Mouse (Mus musculus) embryonic facial prominence, embryonic 14.5 days (tissue): ENCODE measurements around the gene Mob4. TPM values are rescaled to one million over a fixed set of nuclear protein-coding genes. Genes with fewer than 3 reads are reported as not detected.

ENCODE experiments used
- ATAC-seq: fragments of 200-750 bp; cut with Nextera tagmentation; 2 replicates; pipeline ENCODE4 v1.8.0; 2017; ENCODE audit warnings: low read depth, moderate number of reproducible peaks, moderate TSS enrichment
- DNase-seq: peaks from one replicate; pipeline ENCODE4 v3.0.0-alpha.2; 2015; ENCODE audit warnings: low spot score
- H3K27ac ChIP-seq: fragments of 300-500 bp; sonication (generic); replicated peaks from 2 replicates; pipeline ENCODE4 v1.5.1; 2014; ENCODE audit warnings: low read depth, mild to moderate bottlenecking, low read length, moderate library complexity
- H3K27me3 ChIP-seq: fragments of 300-500 bp; sonication (generic); replicated peaks from 2 replicates; pipeline ENCODE4 v1.6.1; 2014; ENCODE audit warnings: low read length; ENCODE audit not compliant: control insufficient read depth, insufficient read depth
- H3K36me3 ChIP-seq: fragments of 300-500 bp; sonication (generic); 2 replicates; pipeline ENCODE4 v1.6.1; 2014; ENCODE audit warnings: low read length, mixed read lengths; ENCODE audit not compliant: control insufficient read depth, insufficient read depth
- H3K4me1 ChIP-seq: fragments of 300-500 bp; sonication (generic); 2 replicates; pipeline ENCODE4 v1.6.1; 2014; ENCODE audit warnings: antibody characterized with exemption, low read length; ENCODE audit not compliant: control insufficient read depth, insufficient read depth
- H3K4me2 ChIP-seq: fragments of 300-500 bp; sonication (generic); 2 replicates; pipeline ENCODE4 v1.6.1; 2014; ENCODE audit warnings: low read depth, mild to moderate bottlenecking, low read length, moderate library complexity, mixed read lengths
- H3K4me3 ChIP-seq: fragments of 300-500 bp; sonication (generic); 2 replicates; pipeline ENCODE4 v1.5.1; 2014; ENCODE audit warnings: low read depth, mild to moderate bottlenecking, low read length
- H3K9ac ChIP-seq: fragments of 300-500 bp; sonication (generic); 2 replicates; pipeline ENCODE4 v1.6.1; 2014; ENCODE audit warnings: low read depth, mild to moderate bottlenecking, low read length, moderate library complexity, mixed read lengths
- H3K9me3 ChIP-seq: fragments of 300-500 bp; sonication (generic); 2 replicates; pipeline ENCODE4 v1.6.1; 2016; ENCODE audit warnings: low read length; ENCODE audit not compliant: control insufficient read depth
- WGBS: fragments of 180-500 bp; shearing (Covaris S2); extraction: QIAGEN DNeasy Blood & Tissue Kit; methylation state at CpG from one replicate; pipeline ENCODE4 v1.1.7; 2014; 5-methylcytosine and 5-hydroxymethylcytosine counted together
- polyA plus RNA-seq: library from polyadenylated mRNA; unstranded; fragments of >200 nt; fragmentation: Nextera tagmentation; extraction: Ambion mirVana; gene quantifications from 2 replicates; pipeline ENCODE4 v1.2.1, GENCODE M21; 2014

Mob4 gene
- polyA plus RNA-seq, 1 experiment from 2014 or later = 122 TPM

DNA sequence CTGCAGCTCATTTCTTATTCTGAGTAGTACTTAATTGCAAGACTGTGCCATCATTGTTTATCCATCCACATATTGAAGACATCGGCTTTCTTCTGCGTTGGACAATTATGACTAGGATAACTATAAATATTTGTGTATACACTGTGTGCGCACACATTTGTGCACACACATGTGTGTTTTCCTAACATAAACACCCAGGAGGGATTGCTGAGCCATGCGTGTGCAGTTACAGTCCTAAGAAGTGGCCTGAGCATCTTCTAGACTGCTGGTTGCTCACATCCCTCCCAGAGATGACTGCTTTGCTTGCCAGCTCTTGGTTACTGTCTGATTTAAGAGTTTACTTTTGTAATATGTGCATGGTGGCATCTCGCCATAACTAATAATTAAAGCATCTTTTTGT, 51.4 kb downstream of the Mob4 start:
- ATAC-seq (no peak), DNase-seq (peak; percentile 7)
- Histone ChIP-seq H3K4me2 (no peak overlapping the region), H3K4me1 (no peaks in the 10 kb centered on the region), H3K9me3 (peaks cover 13% of the 10 kb centered on the region; the same call in 1 of the 2 replicates), H3K4me3 (no peak overlapping the region), H3K27me3 (no peaks in the 10 kb centered on the region), H3K9ac (no peak overlapping the region), H3K27ac (no peak overlapping the region), H3K36me3 (peaks cover 63% of the 10 kb centered on the region)
- 60% methylated on average over 5 of the region's 5 CpGs for WGBS

- Histone ChIP-seq H3K36me3 (peaks cover 39% of the 10 kb centered on the region), H3K9ac (no peak overlapping the region), H3K9me3 (0 out of 2 replicates have a peak, but pooled peaks cover 5% of the 10 kb centered on the region), H3K4me1 (no peaks in the 10 kb centered on the region), H3K27me3 (no peaks in the 10 kb centered on the region), H3K4me2 (no peak overlapping the region), H3K4me3 (no peak overlapping the region), H3K27ac (no peak overlapping the region)
- WGBS = 83% methylated on average over 6 of the region's 6 CpGs
- ATAC-seq (no peak), DNase-seq (no peak)
These were observed 54.7 kb downstream of the Mob4 start for GRCm38 (mm10) chr1:55185718-55186117.

DNA sequence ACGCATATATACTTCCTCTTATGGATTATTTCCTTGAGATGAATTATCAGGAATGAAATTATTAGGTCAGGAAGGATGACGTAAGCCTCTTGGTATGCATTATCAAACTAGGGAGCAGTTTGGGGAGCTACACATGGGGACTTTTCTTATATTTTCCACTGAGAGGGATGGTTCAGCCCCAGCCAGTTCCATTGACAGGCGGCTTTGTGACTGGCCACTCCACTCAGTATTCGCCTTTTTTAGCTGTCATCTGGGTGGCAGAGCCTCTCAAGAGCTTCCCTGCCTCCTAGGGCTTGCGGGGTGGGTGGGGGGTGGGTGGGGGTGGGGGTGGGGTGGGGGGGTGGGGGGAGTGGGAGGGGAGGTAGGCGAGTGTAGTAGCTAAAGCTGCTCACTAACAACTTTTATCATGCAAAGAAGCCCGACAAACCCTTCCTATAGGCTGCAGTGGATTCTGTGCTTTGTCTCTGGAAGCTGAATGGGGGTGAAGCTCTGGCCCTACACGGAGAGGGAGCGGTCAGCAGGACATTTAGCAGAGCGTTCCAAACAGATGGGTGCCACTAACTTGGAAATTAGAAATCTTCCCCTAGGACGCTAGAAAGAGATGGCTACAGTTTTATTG, 55.7 kb downstream of the Mob4 start:
- Histone ChIP-seq H3K4me1 (no peaks in the 10 kb centered on the region), H3K4me2 (no peak overlapping the region), H3K27me3 (no peaks in the 10 kb centered on the region), H3K9ac (no peak overlapping the region), H3K4me3 (no peak overlapping the region), H3K27ac (no peak overlapping the region), H3K36me3 (peaks cover 33% of the 10 kb centered on the region), H3K9me3 (no peaks in the 10 kb centered on the region)
- no peak for DNase-seq
- 38% methylated on average over 11 of the region's 11 CpGs for WGBS
- ATAC-seq = no peak

GRCm38 (mm10) chr1:55192015-55192414, 61.0 kb downstream of the Mob4 start:
- Histone ChIP-seq H3K4me2 (peak overlapping the region; percentile 44), H3K27ac (peak overlapping the region; percentile 49), H3K4me3 (peak overlapping the region; percentile 20; the same call in 1 of the 2 replicates), H3K36me3 (peaks cover 13% of the 10 kb centered on the region), H3K9me3 (no peaks in the 10 kb centered on the region), H3K27me3 (no peaks in the 10 kb centered on the region), H3K9ac (peak overlapping the region; percentile 5; the same call in 1 of the 2 replicates), H3K4me1 (peaks cover 18% of the 10 kb centered on the region)
- peak; percentile 31 for DNase-seq
- WGBS = 13% methylated on average over 8 of the region's 8 CpGs
- ATAC-seq = peak; percentile 48; the same call in 1 of the 2 replicates

- ATAC-seq (no peak), DNase-seq (no peak)
- no peaks in the 10 kb centered on the region for H3K27me3 ChIP-seq
- peaks cover 13% of the 10 kb centered on the region for H3K36me3 ChIP-seq
- H3K4me3 ChIP-seq = no peak overlapping the region
- no peaks in the 10 kb centered on the region for H3K9me3 ChIP-seq
- 50% methylated on average over 3 of the region's 3 CpGs for WGBS
- no peak overlapping the region for H3K9ac ChIP-seq
- peaks cover 18% of the 10 kb centered on the region for H3K4me1 ChIP-seq
- no peak overlapping the region for H3K4me2 ChIP-seq
- peak overlapping the region; percentile 49; the same call in 1 of the 2 replicates for H3K27ac ChIP-seq
These were observed 61.8 kb downstream of the Mob4 start for GRCm38 (mm10) chr1:55192824-55193223.

GRCm38 (mm10) chr1:55193316-55193715, 62.3 kb downstream of the Mob4 start:
- ATAC-seq (peak; percentile 84), DNase-seq (peak; percentile 88)
- H3K4me3 ChIP-seq = no peak overlapping the region
- H3K9ac ChIP-seq = no peak overlapping the region
- WGBS = 23% methylated on average over 2 of the region's 2 CpGs
- no peak overlapping the region for H3K4me2 ChIP-seq
- H3K27me3 ChIP-seq = no peaks in the 10 kb centered on the region
- no peaks in the 10 kb centered on the region for H3K9me3 ChIP-seq
- peaks cover 13% of the 10 kb centered on the region for H3K36me3 ChIP-seq
- H3K27ac ChIP-seq = no peak overlapping the region; the same call in 1 of the 2 replicates
- H3K4me1 ChIP-seq = peaks cover 18% of the 10 kb centered on the region

DNA sequence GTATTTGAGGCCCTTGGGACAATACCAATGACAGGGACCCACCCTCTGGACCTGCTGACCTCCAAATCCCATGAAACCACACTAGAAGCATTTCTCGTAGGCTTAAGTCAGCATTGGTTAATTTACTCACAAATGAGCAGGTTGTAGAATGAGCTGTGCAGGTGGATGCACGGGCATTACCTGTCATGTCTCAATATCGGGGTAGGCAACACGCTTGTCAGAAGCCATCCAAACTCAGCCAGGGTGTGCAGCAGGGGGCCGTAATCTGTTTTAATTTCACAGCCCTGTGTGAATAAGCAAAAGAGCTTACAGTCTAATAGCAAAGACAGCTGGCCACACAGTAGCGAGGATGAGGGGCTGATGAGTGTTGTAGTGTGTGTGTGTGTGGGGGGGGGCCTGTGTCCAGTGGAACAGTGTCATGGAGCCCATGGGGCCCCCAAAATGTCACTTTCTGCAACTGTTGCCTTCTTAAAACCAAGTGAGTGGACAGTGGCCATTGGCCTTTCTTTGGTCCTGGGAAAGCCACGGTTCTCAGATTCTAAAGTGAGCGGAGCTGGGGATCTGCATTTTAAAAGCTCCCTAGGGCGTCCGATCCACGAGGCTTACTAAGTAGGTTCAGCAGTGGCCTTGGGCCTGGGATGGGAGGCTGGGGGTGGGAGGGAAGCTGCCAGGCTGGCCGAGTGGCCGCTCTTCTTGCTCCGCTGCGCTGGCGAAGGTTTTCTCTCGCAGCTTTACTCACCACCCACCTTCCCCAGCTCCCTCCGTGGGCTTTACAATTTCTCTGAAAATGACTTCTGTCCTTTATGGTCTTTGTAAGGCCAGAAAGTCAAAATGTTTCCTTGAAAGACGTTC, 63.3 kb downstream of the Mob4 start:
- WGBS = 47% methylated on average over 19 of the region's 19 CpGs
- H3K4me3 ChIP-seq = no peak overlapping the region
- no peak for DNase-seq
- H3K27ac ChIP-seq = no peak overlapping the region; the same call in 1 of the 2 replicates
- H3K4me2 ChIP-seq = no peak overlapping the region
- no peaks in the 10 kb centered on the region for H3K27me3 ChIP-seq
- H3K4me1 ChIP-seq = peaks cover 18% of the 10 kb centered on the region
- H3K9ac ChIP-seq = no peak overlapping the region
- no peaks in the 10 kb centered on the region for H3K9me3 ChIP-seq
- ATAC-seq = no peak
- peaks cover 13% of the 10 kb centered on the region for H3K36me3 ChIP-seq

- Histone ChIP-seq H3K9ac (no peak overlapping the region), H3K27me3 (no peaks in the 10 kb centered on the region), H3K9me3 (no peaks in the 10 kb centered on the region), H3K4me3 (no peak overlapping the region), H3K36me3 (peaks cover 13% of the 10 kb centered on the region), H3K27ac (no peak overlapping the region), H3K4me1 (peaks cover 18% of the 10 kb centered on the region), H3K4me2 (no peak overlapping the region)
- DNase-seq (no peak), ATAC-seq (no peak)
- WGBS = 66% methylated on average over 4 of the region's 4 CpGs
These were observed 64.0 kb downstream of the Mob4 start for GRCm38 (mm10) chr1:55195021-55195420.
